Mouse (Mus musculus) right cerebral cortex, adult 18-20 months (tissue): Measurements from ENCODE around the gene Cbwd1.
"Not testable (repeated sequence)": the region's sequence is repeated elsewhere in the genome, so short reads cannot be mapped to it uniquely, and the experiment has no call there.

Experiments used
- DNase-seq: peaks from one replicate; pipeline ENCODE4 v3.0.0; 2022; ENCODE audit warnings: mixed read lengths

Gene Cbwd1

GRCm38 (mm10) chr19:24896536-24896935, 64.9 kb downstream of the Cbwd1 start:
- no peak for DNase-seq

GRCm38 (mm10) chr19:24886888-24887287, 74.5 kb downstream of the Cbwd1 start:
- DNase-seq = no peak

GRCm38 (mm10) chr19:24885504-24885903, 75.9 kb downstream of the Cbwd1 start:
- peak; percentile 48 for DNase-seq

DNA sequence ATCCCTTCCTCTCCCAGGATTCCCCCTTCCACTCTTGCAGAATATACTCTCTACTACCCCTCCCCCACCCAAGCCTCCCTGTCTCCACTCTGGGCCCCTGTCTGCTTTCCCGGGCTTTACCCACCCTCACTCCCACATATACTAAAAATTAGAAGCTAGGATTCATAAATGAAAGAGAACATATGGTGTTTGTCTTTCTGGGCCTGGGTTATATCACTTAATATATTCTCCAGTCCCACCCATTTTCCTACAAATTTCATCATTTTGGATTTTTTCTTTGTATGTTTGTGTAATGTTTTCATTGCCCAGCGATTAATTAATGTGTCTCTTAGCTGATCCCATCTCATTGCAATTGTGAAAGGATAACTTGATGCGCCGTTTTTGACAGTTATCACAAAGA, 80.2 kb downstream of the Cbwd1 start:
- no peak for DNase-seq

DNA sequence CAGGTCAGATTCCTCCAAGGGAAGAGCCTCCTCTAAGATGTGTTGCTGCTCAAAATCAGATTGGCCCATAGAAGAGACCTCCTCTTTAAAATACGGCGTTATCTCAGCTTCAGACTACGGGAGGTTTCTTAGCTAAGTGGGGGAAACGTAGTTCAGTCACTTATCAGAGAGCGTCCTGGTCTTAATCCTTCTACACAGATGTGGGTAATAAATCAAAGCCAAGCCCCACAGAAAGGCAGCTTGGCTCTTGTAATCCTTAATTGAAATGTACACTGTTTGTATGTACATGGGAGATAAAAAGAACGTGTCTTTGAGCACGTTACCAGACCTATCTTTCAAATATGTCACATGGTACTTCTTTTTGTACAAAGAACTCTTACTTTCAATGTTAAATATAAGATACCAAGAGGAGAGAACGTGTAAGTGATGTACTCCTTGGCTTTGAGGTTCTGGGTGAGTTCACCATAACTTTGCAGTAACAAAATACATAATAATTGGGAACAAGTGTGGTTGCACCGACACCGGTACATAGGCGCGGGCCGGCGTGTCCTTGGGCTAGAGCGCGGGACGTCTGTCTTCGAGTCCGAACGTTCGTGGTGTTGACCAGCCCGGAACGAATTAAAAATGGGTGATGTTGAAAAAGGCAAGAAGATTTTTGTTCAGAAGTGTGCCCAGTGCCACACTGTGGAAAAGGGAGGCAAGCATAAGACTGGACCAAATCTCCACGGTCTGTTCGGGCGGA, 86.1 kb downstream of the Cbwd1 start, which contains the start of gene Gm10053:
Gene Gm10053 (plus strand): TSS at position 558 of the 742 bp plus-strand sequence.
- not testable (repeated sequence) for DNase-seq

DNA sequence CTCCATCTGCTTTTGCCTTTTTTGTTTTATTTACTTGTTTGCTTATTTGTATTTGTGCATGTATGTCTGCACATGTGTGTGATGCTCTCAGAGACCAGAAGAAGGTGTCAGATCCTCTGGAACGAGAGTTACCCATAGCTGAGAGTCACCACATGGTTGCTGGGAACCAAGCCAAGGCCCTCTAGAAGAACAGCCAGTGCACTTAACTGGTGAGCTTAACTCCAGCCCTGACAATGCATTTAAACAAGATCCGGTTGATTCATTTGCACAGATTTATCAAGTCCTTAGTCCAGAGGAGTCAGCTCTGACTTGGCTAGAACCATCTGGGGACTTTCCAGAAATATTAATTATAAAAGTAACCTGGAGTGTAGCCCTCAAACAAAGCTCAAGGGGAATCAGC, 87.5 kb downstream of the Cbwd1 start:
- no peak for DNase-seq

GRCm38 (mm10) chr19:24871037-24871635, 90.3 kb downstream of the Cbwd1 start:
- DNase-seq = peak; percentile 53
